Mouse (Mus musculus) lung, embryonic 16.5 days (tissue): ENCODE data around the gene Pstk. TPM values are rescaled to one million over a fixed set of nuclear protein-coding genes. Genes with fewer than 3 reads are reported as not detected.

Experiments used
- ATAC-seq: fragments of 200-750 bp; cut with Nextera tagmentation; 2 replicates; pipeline ENCODE4 v1.8.0; 2017; ENCODE audit warnings: low read depth, mild to moderate bottlenecking, moderate library complexity
- H3K27ac ChIP-seq: fragments of 300-500 bp; sonication (generic); 2 replicates; pipeline ENCODE4 v1.5.1; 2014; ENCODE audit warnings: mild to moderate bottlenecking, control low read depth, low read length
- H3K27me3 ChIP-seq: fragments of 300-500 bp; sonication (generic); 2 replicates; pipeline ENCODE4 v1.6.1; 2014; ENCODE audit warnings: low read depth, low read length, mixed read lengths; ENCODE audit not compliant: control insufficient read depth, insufficient read depth
- H3K36me3 ChIP-seq: fragments of 300-500 bp; sonication (generic); 2 replicates; pipeline ENCODE4 v1.6.1; 2014; ENCODE audit warnings: low read length; ENCODE audit not compliant: control insufficient read depth, insufficient read depth
- H3K4me1 ChIP-seq: fragments of 300-500 bp; sonication (generic); replicated peaks from 2 replicates; pipeline ENCODE4 v1.6.1; 2014; ENCODE audit warnings: low read length, mixed read lengths; ENCODE audit not compliant: control insufficient read depth, insufficient read depth
- H3K4me2 ChIP-seq: fragments of 300-500 bp; sonication (generic); 2 replicates; pipeline ENCODE4 v1.6.1; 2014; ENCODE audit warnings: low read depth, low read length, control low read depth
- H3K4me3 ChIP-seq: fragments of 300-500 bp; sonication (generic); 2 replicates; pipeline ENCODE4 v1.5.1; 2014; ENCODE audit warnings: mild to moderate bottlenecking, low read length, control low read depth
- H3K9ac ChIP-seq: fragments of 300-500 bp; sonication (generic); 2 replicates; pipeline ENCODE4 v1.6.1; 2014; ENCODE audit warnings: low read length, control low read depth
- H3K9me3 ChIP-seq: fragments of 300-500 bp; sonication (generic); 2 replicates; pipeline ENCODE4 v1.6.1; 2016; ENCODE audit warnings: low read length; ENCODE audit not compliant: control insufficient read depth
- WGBS: fragments of 180-500 bp; shearing (Covaris S2); extraction: QIAGEN DNeasy Blood & Tissue Kit; methylation state at CpG from one replicate; pipeline ENCODE4 v1.1.7; 2014; 5-methylcytosine and 5-hydroxymethylcytosine counted together
- polyA plus RNA-seq: library from polyadenylated mRNA; unstranded; fragments of >200 nt; fragmentation: Nextera tagmentation; extraction: Ambion mirVana; gene quantifications from 2 replicates; pipeline ENCODE4 v1.2.1, GENCODE M21; 2015

The Pstk gene
- polyA plus RNA-seq: 57.8 and 61.4 TPM in 2 replicates

GRCm38 (mm10) chr7:131370648-131371469 lies at the start of gene Pstk:
TSS of gene Pstk (plus strand) at chr7:131371141.
- no peaks in the 10 kb centered on the region for H3K36me3 ChIP-seq
- H3K27ac ChIP-seq: peak within 1 kb of the TSS; percentile 99
- peaks cover 3% of the 10 kb centered on the region; the same call in 1 of the 2 replicates for H3K4me1 ChIP-seq
- H3K9me3 ChIP-seq: no peaks in the 10 kb centered on the region
- H3K4me3 ChIP-seq: peak within 1 kb of the TSS; percentile 78
- peak within 1 kb of the TSS; percentile 71 for H3K4me2 ChIP-seq
- H3K27me3 ChIP-seq: no peaks in the 10 kb centered on the region
- H3K9ac ChIP-seq: peak within 1 kb of the TSS; percentile 92
- peak; percentile 98 for ATAC-seq
- 4% methylated on average over 47 of the region's 47 CpGs for WGBS

DNA sequence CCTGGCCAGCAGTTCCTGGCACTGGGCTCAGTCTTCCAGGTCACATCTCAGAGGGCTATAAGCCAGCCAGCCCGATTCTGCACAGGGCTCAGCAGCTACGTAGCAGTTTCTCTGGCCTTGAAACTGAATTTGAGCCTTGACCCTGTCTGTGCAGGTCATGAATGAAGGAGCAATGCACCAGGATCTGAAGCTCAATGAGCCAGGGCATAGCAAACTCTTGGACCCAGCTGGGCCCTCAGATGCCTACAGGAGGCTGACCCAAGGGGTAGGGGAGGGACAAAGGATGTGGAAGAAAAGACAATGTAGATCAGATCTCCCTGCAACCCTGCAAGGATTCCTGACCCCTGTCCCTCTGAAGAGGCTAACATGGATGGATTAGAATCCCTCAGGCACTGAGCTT lies 48.7 kb upstream of the Pstk start, which contains the start of gene Cuzd1:
TSS of gene Cuzd1 (minus strand) at position 101 of the 400 bp plus-strand sequence.
- no peak for ATAC-seq
- Histone ChIP-seq H3K4me3 (no peak within 1 kb of the TSS), H3K4me1 (no peaks in the 10 kb centered on the region), H3K4me2 (no peak within 1 kb of the TSS), H3K36me3 (no peaks in the 10 kb centered on the region), H3K9me3 (no peaks in the 10 kb centered on the region), H3K27ac (no peak within 1 kb of the TSS), H3K27me3 (no peaks in the 10 kb centered on the region), H3K9ac (no peak within 1 kb of the TSS)
- WGBS: 78% methylated on average over 2 of the region's 2 CpGs

GRCm38 (mm10) chr7:131327054-131327453 lies 43.9 kb upstream of the Pstk start:
- Histone ChIP-seq H3K36me3 (no peaks in the 10 kb centered on the region), H3K9me3 (no peaks in the 10 kb centered on the region), H3K4me1 (no peaks in the 10 kb centered on the region), H3K9ac (no peak overlapping the region), H3K4me2 (no peak overlapping the region), H3K27me3 (no peaks in the 10 kb centered on the region), H3K27ac (no peak overlapping the region), H3K4me3 (no peak overlapping the region)
- WGBS: 85% methylated on average over 5 of the region's 5 CpGs
- ATAC-seq: no peak

DNA sequence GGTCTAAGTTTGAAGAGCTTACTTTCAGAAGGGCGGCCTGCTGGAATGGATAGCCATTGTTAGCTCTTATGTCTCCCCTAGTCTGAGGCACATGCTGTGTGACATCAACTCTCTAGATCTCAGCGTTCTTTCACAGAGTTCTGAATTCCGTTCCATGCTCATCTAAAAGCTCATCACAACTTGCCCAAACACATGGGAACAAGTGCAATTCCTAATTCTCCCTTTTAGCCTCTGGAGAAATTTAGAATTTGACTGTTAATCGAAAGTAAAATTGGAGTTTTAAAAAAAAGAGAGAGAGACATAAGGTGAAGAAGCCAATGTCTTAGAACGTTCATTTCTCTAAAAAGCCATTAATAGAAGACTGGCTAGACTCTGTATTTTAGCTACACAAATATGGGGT lies 41.5 kb upstream of the Pstk start, which contains the start of gene Fam24b:
TSS of gene Fam24b (minus strand) at position 101 of the 400 bp plus-strand sequence.
- Histone ChIP-seq H3K27ac (no peak within 1 kb of the TSS), H3K36me3 (no peaks in the 10 kb centered on the region), H3K4me1 (no peaks in the 10 kb centered on the region), H3K27me3 (no peaks in the 10 kb centered on the region), H3K9ac (no peak within 1 kb of the TSS), H3K4me2 (no peak within 1 kb of the TSS), H3K9me3 (no peaks in the 10 kb centered on the region), H3K4me3 (no peak within 1 kb of the TSS)
- no peak for ATAC-seq
- WGBS: 91% methylated on average over 5 of the region's 5 CpGs

DNA sequence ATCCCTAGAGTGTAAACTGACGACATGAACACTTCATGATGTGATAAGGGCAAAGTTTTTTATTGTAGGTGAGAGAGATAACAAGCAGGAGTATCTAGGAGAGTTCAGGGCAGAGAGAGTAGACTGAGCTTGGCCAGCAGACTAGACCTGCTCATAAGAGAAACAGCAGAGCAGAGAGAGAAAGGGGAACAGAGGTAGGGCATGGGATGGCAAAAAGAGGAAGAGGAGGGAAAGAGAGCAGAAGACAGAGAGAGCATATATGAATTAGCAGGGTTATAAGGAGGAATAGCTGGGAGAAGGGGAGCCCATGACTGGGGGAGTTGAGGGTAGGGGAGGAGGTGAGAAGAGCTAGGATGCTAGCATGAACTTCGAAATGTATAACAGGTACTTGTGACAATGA lies 39.3 kb upstream of the Pstk start:
- no peak overlapping the region for H3K4me3 ChIP-seq
- H3K9ac ChIP-seq: no peak overlapping the region
- H3K27ac ChIP-seq: no peak overlapping the region
- WGBS: 54% methylated on average over 2 of the region's 2 CpGs
- no peak for ATAC-seq
- no peaks in the 10 kb centered on the region for H3K36me3 ChIP-seq
- H3K27me3 ChIP-seq: no peaks in the 10 kb centered on the region
- H3K4me1 ChIP-seq: no peaks in the 10 kb centered on the region
- no peaks in the 10 kb centered on the region for H3K9me3 ChIP-seq
- no peak overlapping the region for H3K4me2 ChIP-seq

GRCm38 (mm10) chr7:131333564-131333963 lies 37.4 kb upstream of the Pstk start, which contains the start of gene Fam24a:
TSS of gene Fam24a (plus strand) at chr7:131333864.
- Histone ChIP-seq H3K4me1 (peaks cover 7% of the 10 kb centered on the region; the same call in 1 of the 2 replicates), H3K4me3 (no peak within 1 kb of the TSS), H3K27ac (no peak within 1 kb of the TSS), H3K36me3 (no peaks in the 10 kb centered on the region), H3K27me3 (no peaks in the 10 kb centered on the region), H3K9me3 (no peaks in the 10 kb centered on the region), H3K9ac (no peak within 1 kb of the TSS), H3K4me2 (no peak within 1 kb of the TSS)
- no peak for ATAC-seq
- 31% methylated on average over 1 of the region's 1 CpGs for WGBS

- ATAC-seq: peak; percentile 56; the same call in 1 of the 2 replicates
- Histone ChIP-seq H3K9me3 (no peaks in the 10 kb centered on the region), H3K27me3 (no peaks in the 10 kb centered on the region), H3K9ac (no peak overlapping the region), H3K27ac (peak overlapping the region; percentile 63), H3K4me2 (no peak overlapping the region), H3K4me1 (peaks cover 7% of the 10 kb centered on the region; the same call in 1 of the 2 replicates), H3K4me3 (no peak overlapping the region), H3K36me3 (peaks cover 9% of the 10 kb centered on the region; the same call in 1 of the 2 replicates)
- 18% methylated on average over 8 of the region's 8 CpGs for WGBS
These were observed 33.4 kb upstream of the Pstk start for GRCm38 (mm10) chr7:131337502-131338068.

DNA sequence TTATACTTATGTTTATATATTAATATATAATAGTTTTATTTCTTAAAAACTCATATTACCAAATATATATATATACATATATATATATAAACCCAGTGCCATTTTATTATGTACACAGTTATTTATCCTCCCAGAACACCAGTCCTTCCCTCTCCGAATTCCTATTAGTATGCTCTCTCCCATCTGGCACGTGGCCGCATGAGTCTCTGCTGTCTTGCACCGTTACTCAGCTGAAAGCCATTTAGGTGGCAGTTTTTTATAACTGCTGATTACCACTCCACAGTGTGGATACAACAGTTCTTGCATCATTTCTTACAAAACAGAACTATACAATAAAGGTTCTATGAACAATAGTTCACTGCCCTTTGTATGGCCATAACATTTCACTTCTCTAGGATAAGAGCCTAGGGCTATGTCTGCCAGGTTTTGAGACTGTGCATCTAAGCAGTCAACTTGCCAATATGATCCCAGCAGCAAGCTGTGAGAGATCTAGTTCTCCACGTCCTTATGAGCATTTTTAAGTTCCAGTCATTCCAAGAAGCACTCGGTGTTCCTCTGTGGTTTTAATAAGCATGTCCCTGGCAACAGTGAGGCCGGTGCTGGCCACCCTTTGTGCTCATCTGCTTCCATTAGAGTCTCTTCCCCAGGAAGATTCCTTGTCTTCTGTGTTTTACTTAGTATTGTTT lies 24.9 kb upstream of the Pstk start:
- H3K27ac ChIP-seq: no peak overlapping the region
- peaks cover 31% of the 10 kb centered on the region for H3K36me3 ChIP-seq
- WGBS: 85% methylated on average over 7 of the region's 7 CpGs
- no peaks in the 10 kb centered on the region for H3K27me3 ChIP-seq
- H3K9me3 ChIP-seq: no peaks in the 10 kb centered on the region
- no peaks in the 10 kb centered on the region for H3K4me1 ChIP-seq
- ATAC-seq: no peak
- no peak overlapping the region for H3K9ac ChIP-seq
- H3K4me2 ChIP-seq: no peak overlapping the region
- no peak overlapping the region for H3K4me3 ChIP-seq

DNA sequence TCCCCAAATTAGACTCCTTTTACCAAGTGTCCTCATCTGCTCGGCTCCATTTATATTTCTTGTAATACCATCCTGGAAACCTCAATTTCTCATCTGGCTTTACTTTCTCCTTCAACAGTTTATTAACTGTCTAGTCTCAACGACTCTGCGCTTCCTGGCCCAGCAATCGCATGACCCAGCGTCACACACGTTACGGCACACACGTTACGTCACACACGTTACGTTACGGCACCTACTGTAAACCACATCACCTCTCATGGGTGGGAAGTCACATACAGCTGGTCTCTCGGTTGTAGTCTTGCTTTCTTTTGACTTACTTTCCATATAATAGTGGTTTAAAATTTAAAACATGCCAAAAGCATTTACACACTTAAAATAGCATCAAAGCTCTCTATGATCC lies 14.8 kb upstream of the Pstk start:
- 90% methylated on average over 13 of the region's 13 CpGs for WGBS
- peaks cover 27% of the 10 kb centered on the region for H3K36me3 ChIP-seq

More for the DNA sequence above, 14.8 kb upstream of the Pstk start:
- Histone ChIP-seq H3K4me2 (no peak overlapping the region), H3K27ac (no peak overlapping the region), H3K9ac (no peak overlapping the region), H3K4me1 (peaks cover 3% of the 10 kb centered on the region), H3K9me3 (no peaks in the 10 kb centered on the region), H3K4me3 (no peak overlapping the region), H3K27me3 (no peaks in the 10 kb centered on the region)
- ATAC-seq: no peak
